Mouse (Mus musculus): ENCODE results near the gene Slc25a28. TPM values are rescaled to one million over a fixed set of nuclear protein-coding genes. Genes with fewer than 3 reads are reported as not detected.

The Slc25a28 gene
- polyA plus RNA-seq, 1 experiment from 2014 or later: 12.2 TPM

- peaks cover 32% of the 10 kb centered on the region for H3K4me1 ChIP-seq
- peak overlapping the region; percentile 85 for H3K4me2 ChIP-seq (replicated peaks)
- H3K27me3 ChIP-seq: peaks cover 10% of the 10 kb centered on the region; the same call in 1 of the 2 replicates
- no peak for ATAC-seq (ENCODE audit: low FRiP score, low read depth)
- WGBS: 5% methylated on average over 21 of the region's 21 CpGs
- H3K4me3 ChIP-seq: peak overlapping the region; percentile 83
- no peaks in the 10 kb centered on the region for H3K9me3 ChIP-seq
- peak overlapping the region; percentile 92 for H3K9ac ChIP-seq
- H3K27ac ChIP-seq: no peak overlapping the region
- no peaks in the 10 kb centered on the region for H3K36me3 ChIP-seq
These were observed 967 bp downstream of the Slc25a28 start for GRCm38 (mm10) chr19:43673513-43674315.

DNA sequence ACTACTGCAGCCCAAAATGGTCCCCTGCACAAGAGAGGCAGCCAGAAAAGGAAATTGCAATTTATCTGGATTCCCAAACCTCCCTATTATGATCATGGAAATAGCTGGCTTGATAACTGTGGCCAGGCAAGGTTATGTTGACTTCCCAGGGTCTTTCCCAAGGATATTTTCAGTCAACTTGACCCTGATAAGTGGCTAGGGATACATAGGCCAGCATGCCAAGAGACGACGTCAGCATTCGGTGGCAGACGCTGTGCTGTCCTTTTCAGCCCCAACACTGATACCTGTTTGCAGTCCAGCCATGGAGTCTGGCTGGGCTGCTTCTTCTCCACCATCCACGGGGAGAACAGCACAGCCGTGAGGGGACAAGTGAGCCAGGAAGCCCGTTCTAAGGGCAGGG is 3.6 kb downstream of the Slc25a28 start:
- H3K9ac ChIP-seq: no peak overlapping the region
- no peaks in the 10 kb centered on the region for H3K9me3 ChIP-seq
- no peak overlapping the region for H3K4me2 ChIP-seq (replicated peaks)
- 88% methylated on average over 7 of the region's 7 CpGs for WGBS
- H3K4me1 ChIP-seq: peaks cover 21% of the 10 kb centered on the region
- ATAC-seq (ENCODE audit: low FRiP score, low read depth): no peak
- no peaks in the 10 kb centered on the region for H3K27me3 ChIP-seq
- H3K4me3 ChIP-seq: no peak overlapping the region
- H3K27ac ChIP-seq: no peak overlapping the region
- H3K36me3 ChIP-seq: peaks cover 6% of the 10 kb centered on the region

- WGBS: 79% methylated on average over 8 of the region's 8 CpGs
- peaks cover 12% of the 10 kb centered on the region for H3K36me3 ChIP-seq
- H3K27me3 ChIP-seq: no peaks in the 10 kb centered on the region
- H3K27ac ChIP-seq: no peak overlapping the region
- no peak overlapping the region for H3K4me3 ChIP-seq
- no peak overlapping the region for H3K4me2 ChIP-seq (replicated peaks)
- peaks cover 20% of the 10 kb centered on the region for H3K4me1 ChIP-seq
- H3K9me3 ChIP-seq: no peaks in the 10 kb centered on the region
- H3K9ac ChIP-seq: no peak overlapping the region
- ATAC-seq (ENCODE audit: low FRiP score, low read depth): no peak
These were observed 5.4 kb downstream of the Slc25a28 start for GRCm38 (mm10) chr19:43669136-43669759.

DNA sequence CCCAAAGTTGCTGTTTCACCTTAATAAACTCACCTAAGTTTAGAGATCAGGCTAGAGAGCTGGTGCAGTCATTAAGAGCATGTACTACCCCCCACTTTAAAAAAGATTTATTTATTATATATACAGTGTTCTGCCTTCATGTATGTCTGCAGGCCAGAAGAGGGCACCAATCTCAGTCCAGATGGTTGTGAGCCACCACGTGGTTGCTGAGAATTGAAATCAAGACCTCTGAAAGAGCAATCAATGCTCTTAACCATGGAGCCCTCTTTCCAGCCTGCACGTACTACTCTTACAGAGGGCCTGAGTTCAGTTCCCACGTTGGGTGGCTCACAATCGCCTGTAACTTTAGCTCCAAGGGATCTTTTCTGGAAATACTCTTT is 7.3 kb downstream of the Slc25a28 start:
- H3K27ac ChIP-seq: no peak overlapping the region
- H3K9me3 ChIP-seq: no peaks in the 10 kb centered on the region
- H3K4me3 ChIP-seq: no peak overlapping the region
- no peak overlapping the region for H3K4me2 ChIP-seq (replicated peaks)
- H3K9ac ChIP-seq: no peak overlapping the region
- H3K4me1 ChIP-seq: peaks cover 10% of the 10 kb centered on the region; the same call in 1 of the 2 replicates
- H3K36me3 ChIP-seq: peaks cover 26% of the 10 kb centered on the region
- H3K27me3 ChIP-seq: no peaks in the 10 kb centered on the region
- WGBS: 62% methylated on average over 4 of the region's 4 CpGs
- no peak for ATAC-seq (ENCODE audit: low FRiP score, low read depth)

GRCm38 (mm10) chr19:43666661-43667429 is 7.8 kb downstream of the Slc25a28 start:
- Histone ChIP-seq H3K9me3 (no peaks in the 10 kb centered on the region), H3K4me2 (replicated peaks) (no peak overlapping the region)
- WGBS: 88% methylated on average over 22 of the region's 22 CpGs

GRCm38 (mm10) chr19:43665441-43666048 is 9.1 kb downstream of the Slc25a28 start:
- Histone ChIP-seq H3K4me2 (replicated peaks) (no peak overlapping the region), H3K4me3 (no peak overlapping the region), H3K27ac (no peak overlapping the region), H3K9ac (no peak overlapping the region), H3K9me3 (no peaks in the 10 kb centered on the region), H3K4me1 (peaks cover 3% of the 10 kb centered on the region; the same call in 1 of the 2 replicates), H3K36me3 (peaks cover 26% of the 10 kb centered on the region), H3K27me3 (no peaks in the 10 kb centered on the region)
- no peak for ATAC-seq (ENCODE audit: low FRiP score, low read depth)
- 52% methylated on average over 12 of the region's 12 CpGs for WGBS

More at GRCm38 (mm10) chr19:43666661-43667429, 7.8 kb downstream of the Slc25a28 start:
- peaks cover 26% of the 10 kb centered on the region for H3K36me3 ChIP-seq
- H3K27me3 ChIP-seq: no peaks in the 10 kb centered on the region
- peaks cover 10% of the 10 kb centered on the region; the same call in 1 of the 2 replicates for H3K4me1 ChIP-seq
- no peak overlapping the region for H3K9ac ChIP-seq
- H3K27ac ChIP-seq: no peak overlapping the region
- ATAC-seq (ENCODE audit: low FRiP score, low read depth): no peak
- no peak overlapping the region for H3K4me3 ChIP-seq

DNA sequence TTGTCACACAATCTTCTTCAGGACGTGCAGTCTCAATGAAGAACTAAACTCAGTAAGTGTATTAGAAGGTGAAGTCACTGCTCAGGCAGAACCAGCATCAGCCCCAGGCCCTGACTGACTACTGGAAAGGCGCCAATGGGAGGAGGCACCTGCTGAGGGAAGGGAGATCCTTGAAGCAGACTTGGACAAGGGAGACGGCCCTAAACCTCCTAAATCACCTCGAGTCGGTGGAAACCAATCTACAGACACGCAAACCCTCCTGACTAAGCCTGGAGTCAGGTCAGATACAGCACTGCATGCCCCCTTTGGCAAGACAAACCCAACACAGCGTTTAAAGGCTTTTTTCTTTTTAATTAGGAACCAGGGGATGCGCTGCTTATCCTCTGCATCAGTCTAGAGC is 11.2 kb downstream of the Slc25a28 start:
- WGBS: 83% methylated on average over 8 of the region's 8 CpGs
- H3K36me3 ChIP-seq: peaks cover 26% of the 10 kb centered on the region
- no peak overlapping the region for H3K4me2 ChIP-seq (replicated peaks)
- H3K9me3 ChIP-seq: no peaks in the 10 kb centered on the region
- no peak for ATAC-seq (ENCODE audit: low FRiP score, low read depth)
- H3K27me3 ChIP-seq: no peaks in the 10 kb centered on the region
- no peak overlapping the region for H3K9ac ChIP-seq
- H3K27ac ChIP-seq: no peak overlapping the region
- H3K4me3 ChIP-seq: no peak overlapping the region
- no peaks in the 10 kb centered on the region for H3K4me1 ChIP-seq

- 0 out of 2 replicates have a peak, but pooled peaks have one; percentile 11 for ATAC-seq (ENCODE audit: low FRiP score, low read depth)
- H3K36me3 ChIP-seq: peaks cover 26% of the 10 kb centered on the region
- no peak overlapping the region for H3K9ac ChIP-seq
- 40% methylated on average over 19 of the region's 19 CpGs for WGBS
- H3K4me1 ChIP-seq: no peaks in the 10 kb centered on the region
- H3K4me3 ChIP-seq: no peak overlapping the region
- H3K27ac ChIP-seq: no peak overlapping the region
- no peaks in the 10 kb centered on the region for H3K27me3 ChIP-seq
- H3K9me3 ChIP-seq: no peaks in the 10 kb centered on the region
- H3K4me2 ChIP-seq (replicated peaks): 0 out of 2 replicates have a peak overlapping the region, but pooled peaks have one; percentile 19
These were observed 12.3 kb downstream of the Slc25a28 start for GRCm38 (mm10) chr19:43662176-43662967.

DNA sequence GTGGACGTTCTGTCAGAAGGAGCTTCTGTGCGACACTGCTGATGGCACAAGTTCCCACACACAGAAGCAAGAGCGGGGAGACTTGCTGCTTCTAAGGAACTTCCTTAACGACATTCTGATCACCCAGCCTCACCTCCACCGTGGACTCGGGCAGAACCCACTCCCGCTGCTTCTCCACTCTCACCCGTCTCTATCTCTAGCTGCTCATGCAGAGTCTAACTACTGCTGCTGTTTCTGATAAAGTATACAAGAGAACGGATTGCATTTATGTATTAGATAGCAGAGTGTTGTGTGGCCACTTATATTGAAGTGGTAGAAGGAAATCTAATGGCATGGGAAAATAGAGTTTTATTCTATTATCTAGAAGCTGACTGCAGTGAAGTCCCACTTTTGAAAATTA is 13.9 kb downstream of the Slc25a28 start:
- Histone ChIP-seq H3K27ac (no peak overlapping the region), H3K9ac (no peak overlapping the region), H3K27me3 (peaks cover 5% of the 10 kb centered on the region; the same call in 1 of the 2 replicates), H3K4me1 (no peaks in the 10 kb centered on the region), H3K9me3 (no peaks in the 10 kb centered on the region), H3K4me2 (replicated peaks) (no peak overlapping the region), H3K36me3 (peaks cover 21% of the 10 kb centered on the region), H3K4me3 (no peak overlapping the region)
- 81% methylated on average over 9 of the region's 9 CpGs for WGBS
- ATAC-seq (ENCODE audit: low FRiP score, low read depth): no peak

DNA sequence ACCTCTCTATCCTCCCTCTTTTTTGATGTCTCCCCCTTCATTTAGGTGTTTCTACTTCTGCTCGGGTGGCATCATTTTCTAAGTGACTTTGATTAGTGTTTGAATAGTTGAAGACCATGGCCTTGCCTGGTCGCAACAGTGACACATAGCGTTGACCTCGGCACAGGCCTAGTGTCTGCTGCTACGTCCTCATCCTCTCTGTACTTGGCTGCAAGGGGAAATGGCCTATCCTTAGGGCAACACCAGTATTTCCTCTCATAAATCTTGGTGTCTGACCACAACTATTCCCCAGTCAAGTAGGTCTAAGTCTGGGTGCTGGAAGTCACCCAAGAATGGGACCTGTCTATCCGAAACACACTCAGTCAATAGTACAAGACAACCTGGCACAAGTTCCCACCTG is 15.0 kb downstream of the Slc25a28 start:
- 72% methylated on average over 6 of the region's 6 CpGs for WGBS
- Histone ChIP-seq H3K9ac (no peak overlapping the region), H3K4me2 (replicated peaks) (no peak overlapping the region), H3K27ac (no peak overlapping the region), H3K27me3 (peaks cover 14% of the 10 kb centered on the region; the same call in 1 of the 2 replicates), H3K4me1 (no peaks in the 10 kb centered on the region), H3K4me3 (no peak overlapping the region), H3K36me3 (peaks cover 18% of the 10 kb centered on the region), H3K9me3 (no peaks in the 10 kb centered on the region)
- ATAC-seq (ENCODE audit: low FRiP score, low read depth): no peak
